Mouse (Mus musculus) CH12.LX (cell line): ENCODE measurements at regions not wholly inside any gene's neighbourhood (a gene's known extent, or its start where the extent isn't known, plus 50 kb on each side); places are given as distances from the start of the nearest gene placed in this dataset.
A peak's percentile ranks its signal among the peaks of the same experiment; 100 is the strongest.

Experiments
- DNase-seq: peaks from one replicate; pipeline ENCODE4 v3.0.0-alpha.2; 2013; ENCODE audit errors: extremely low read depth
- H3K27ac ChIP-seq: 2 replicates; pipeline ENCODE4 v1.5.1; 2012; ENCODE audit warnings: low read depth, mild to moderate bottlenecking, control low read depth, moderate library complexity; ENCODE audit not compliant: insufficient read depth
- H3K27me3 ChIP-seq: replicated peaks from 2 replicates; pipeline ENCODE3; 2012; ENCODE audit warnings: inconsistent platforms
- H3K36me3 ChIP-seq, 2 experiments: replicated peaks in 1 of 2; 2 replicates each; pipeline versions ENCODE3 to v1.6.1; 2012; ENCODE audit warnings: inconsistent platforms in 1 of 2, low read length in 1 of 2, mild to moderate bottlenecking in 1 of 2, mixed read lengths in 1 of 2, moderate library complexity in 1 of 2; ENCODE audit not compliant: control insufficient read depth in 1 of 2, insufficient read depth in 1 of 2
- H3K4me1 ChIP-seq, 2 experiments: 2 replicates each; pipeline ENCODE4 v1.6.1; 2012; ENCODE audit warnings: inconsistent platforms in 1 of 2, moderate library complexity in 1 of 2; ENCODE audit not compliant: insufficient read depth in 2 of 2, control insufficient read depth in 1 of 2
- H3K4me2 ChIP-seq: 2 replicates; pipeline ENCODE4 v1.6.1; 2012; ENCODE audit warnings: low read depth, mild to moderate bottlenecking, control low read depth; ENCODE audit not compliant: poor library complexity, insufficient read depth, severe bottlenecking
- H3K4me3 ChIP-seq, 3 experiments: fragments of 150-350 bp in 1 of 3; sonication (generic) in 1 of 3; replicated peaks in 1 of 3; 2 replicates each; pipeline versions ENCODE3 to v1.5.1; 2011 to 2012; ENCODE audit warnings: low read depth in 2 of 3, low read length in 2 of 3, mild to moderate bottlenecking in 2 of 3, moderate library complexity in 2 of 3, control low read depth in 1 of 3, improper control_type of control experiment in 1 of 3, inconsistent platforms in 1 of 3, mixed read lengths in 1 of 3; ENCODE audit not compliant: poor library complexity in 1 of 3
- H3K79me2 ChIP-seq: replicated peaks from 2 replicates; pipeline ENCODE4 v1.6.1; 2012; ENCODE audit warnings: mild to moderate bottlenecking, moderate library complexity; ENCODE audit not compliant: control insufficient read depth, poor library complexity, insufficient read depth, severe bottlenecking; ENCODE audit errors: extremely low read depth
- H3K9ac ChIP-seq: 2 replicates; pipeline ENCODE4 v1.6.1; 2012; ENCODE audit warnings: low read depth, mild to moderate bottlenecking, control low read depth, moderate library complexity; ENCODE audit not compliant: insufficient read depth
- H3K9me3 ChIP-seq: replicated peaks from 2 replicates; pipeline ENCODE3; 2012; ENCODE audit warnings: low read length, inconsistent platforms, mixed read lengths
- BHLHE40 ChIP-seq: IDR thresholded peaks from 2 replicates; pipeline ENCODE4 v1.6.1; 2011; ENCODE audit warnings: mild to moderate bottlenecking, low read depth, low read length, improper control_type of control experiment
- HCFC1 ChIP-seq: IDR thresholded peaks from 2 replicates; pipeline ENCODE4 v1.6.1; 2012; ENCODE audit warnings: low read depth, mild to moderate bottlenecking, inconsistent platforms, low read length, improper control_type of control experiment
- IRF4 ChIP-seq: IDR thresholded peaks from 2 replicates; pipeline ENCODE4 v1.6.1; 2014; ENCODE audit warnings: low read depth, mild to moderate bottlenecking, inconsistent platforms, low read length, improper control_type of control experiment
- JUN ChIP-seq: IDR thresholded peaks from 2 replicates; pipeline ENCODE4 v1.6.1; 2011; ENCODE audit warnings: low read depth, mild to moderate bottlenecking, low read length, improper control_type of control experiment, moderate library complexity; ENCODE audit not compliant: insufficient read depth
- JUND ChIP-seq: conservative IDR thresholded peaks from 2 replicates; pipeline ENCODE4 v1.6.1; 2011; ENCODE audit warnings: low read depth, low read length, improper control_type of control experiment
- KAT2A ChIP-seq: IDR thresholded peaks from 2 replicates; pipeline ENCODE4 v1.6.1; 2012; ENCODE audit warnings: low read length, improper control_type of control experiment, inconsistent platforms; ENCODE audit not compliant: insufficient replicate concordance
- MAFK ChIP-seq: IDR thresholded peaks from 2 replicates; pipeline ENCODE4 v1.6.1; 2011; ENCODE audit warnings: low read length, improper control_type of control experiment; ENCODE audit not compliant: insufficient replicate concordance
- MAX ChIP-seq: IDR thresholded peaks from 2 replicates; pipeline ENCODE4 v1.6.1; 2011; ENCODE audit warnings: low read length, improper control_type of control experiment
- MEF2A ChIP-seq: IDR thresholded peaks from 2 replicates; pipeline ENCODE4 v1.6.1; 2014; ENCODE audit warnings: low read depth, mild to moderate bottlenecking, inconsistent platforms, low read length, improper control_type of control experiment, borderline replicate concordance
- MXI1 ChIP-seq: IDR thresholded peaks from 2 replicates; pipeline ENCODE4 v1.6.1; 2011; ENCODE audit warnings: mild to moderate bottlenecking, low read depth, low read length, improper control_type of control experiment
- NELFE ChIP-seq: IDR thresholded peaks from 2 replicates; pipeline ENCODE4 v1.6.1; 2011; ENCODE audit warnings: low read depth, low read length, improper control_type of control experiment
- POLR2A ChIP-seq: IDR thresholded peaks from 2 replicates; pipeline ENCODE4 v1.6.1; 2011; ENCODE audit warnings: low read depth, mild to moderate bottlenecking, improper control_type of control experiment, low read length
- POLR2AphosphoS2 ChIP-seq: IDR thresholded peaks from 2 replicates; pipeline ENCODE4 v1.6.1; 2011; ENCODE audit warnings: low read depth, low read length, improper control_type of control experiment
- SIN3A ChIP-seq: IDR thresholded peaks from 2 replicates; pipeline ENCODE4 v1.6.1; 2012; ENCODE audit warnings: low read length, improper control_type of control experiment, inconsistent platforms
- TBP ChIP-seq: conservative IDR thresholded peaks from 2 replicates; pipeline ENCODE4 v1.6.1; 2011; ENCODE audit warnings: low read depth, low read length, improper control_type of control experiment
- TCF12 ChIP-seq: IDR thresholded peaks from 2 replicates; pipeline ENCODE4 v1.6.1; 2014; ENCODE audit warnings: low read depth, mild to moderate bottlenecking, inconsistent platforms, low read length, improper control_type of control experiment
- UBTF ChIP-seq: IDR thresholded peaks from 2 replicates; pipeline ENCODE4 v1.6.1; 2012; ENCODE audit warnings: low read depth, mild to moderate bottlenecking, inconsistent platforms, low read length, improper control_type of control experiment, moderate library complexity
- USF1 ChIP-seq: IDR thresholded peaks from 2 replicates; pipeline ENCODE4 v1.6.1; 2014; ENCODE audit warnings: low read depth, mild to moderate bottlenecking, inconsistent platforms, low read length, improper control_type of control experiment
- USF2 ChIP-seq: conservative IDR thresholded peaks from 2 replicates; pipeline ENCODE4 v1.6.1; 2011; ENCODE audit warnings: low read depth, low read length, improper control_type of control experiment
- ZC3H11A ChIP-seq: IDR thresholded peaks from 2 replicates; pipeline ENCODE4 v1.6.1; 2012; ENCODE audit warnings: low read depth, mild to moderate bottlenecking, inconsistent platforms, low read length, improper control_type of control experiment
- ZKSCAN1 ChIP-seq: IDR thresholded peaks from 2 replicates; pipeline ENCODE4 v1.6.1; 2012; ENCODE audit warnings: low read depth, inconsistent platforms, low read length, improper control_type of control experiment, borderline replicate concordance
- ZMIZ1 ChIP-seq: IDR thresholded peaks from 2 replicates; pipeline ENCODE4 v1.6.1; 2012; ENCODE audit warnings: low read depth, mild to moderate bottlenecking, inconsistent platforms, low read length, improper control_type of control experiment
- dilution Hi-C: fragments of 300-500 bp; cut with MboI; formaldehyde crosslinking; loops from 2 replicates; pipeline ENCODE4 v1.14.3; 2020; ENCODE audit warnings: low sequenced_read_pairs; ENCODE audit not compliant: extremely low pct_unique_long_range_greater_than_20kb, extremely low pct_ligation_motif_present
- in situ Hi-C: fragments of 300-500 bp; cut with MboI; formaldehyde crosslinking; loops from 3 replicates; pipeline ENCODE4 v1.14.3; 2019; ENCODE audit warnings: low sequenced_read_pairs, low pct_ligation_motif_present, low pct_unique_long_range_greater_than_20kb, mixed read lengths

- dilution Hi-C loops = no loop called here
- H3K9me3 ChIP-seq = no peaks in the 10 kb centered on the region
These were observed 210.5 kb upstream of the Ferd3l start for GRCm38 (mm10) chr12:33717601-33718260.

GRCm38 (mm10) chr12:33719063-33719462 is 209.2 kb upstream of the Ferd3l start:
- no peaks in the 10 kb centered on the region for H3K79me2 ChIP-seq
- no peaks in the 10 kb centered on the region for H3K4me1 ChIP-seq
- dilution Hi-C loops = no loop called here

More at GRCm38 (mm10) chr12:33717601-33718260, 210.5 kb upstream of the Ferd3l start:
- no peak overlapping the region for H3K9ac ChIP-seq
- no peak for DNase-seq
- H3K36me3 ChIP-seq = no peaks in the 10 kb centered on the region
- no peak for TF ChIP-seq POLR2A
- TF ChIP-seq MEF2A = no peak
- TF ChIP-seq ZC3H11A = no peak
- TF ChIP-seq NELFE = no peak
- TF ChIP-seq ZKSCAN1 = no peak
- no peak for TF ChIP-seq HCFC1
- TF ChIP-seq TBP = no peak
- no peak for TF ChIP-seq USF1
- no peak for TF ChIP-seq JUND
- TF ChIP-seq JUN = no peak
- TF ChIP-seq BHLHE40 = no peak
- TF ChIP-seq TCF12 = no peak
- TF ChIP-seq UBTF = no peak
- TF ChIP-seq KAT2A = no peak
- TF ChIP-seq POLR2AphosphoS2 = no peak
- H3K4me1 ChIP-seq = no peaks in the 10 kb centered on the region
- H3K27ac ChIP-seq = no peak overlapping the region
- no peaks in the 10 kb centered on the region for H3K27me3 ChIP-seq
- H3K4me3 ChIP-seq = no peak overlapping the region
- 0 out of 2 replicates have a peak overlapping the region, but pooled peaks have one; percentile 0 for H3K4me2 ChIP-seq
- H3K79me2 ChIP-seq = no peaks in the 10 kb centered on the region
- in situ Hi-C loops = no loop called here

More at GRCm38 (mm10) chr12:33719063-33719462, 209.2 kb upstream of the Ferd3l start:
- Histone ChIP-seq H3K27me3 (no peaks in the 10 kb centered on the region), H3K4me3 (no peak overlapping the region), H3K36me3 (no peaks in the 10 kb centered on the region), H3K4me2 (no peak overlapping the region), H3K27ac (no peak overlapping the region), H3K9me3 (no peaks in the 10 kb centered on the region), H3K9ac (no peak overlapping the region)
- in situ Hi-C loops = no loop called here
- no peak for TF ChIP-seq MAX
- no peak for TF ChIP-seq IRF4
- no peak for TF ChIP-seq JUN
- TF ChIP-seq MEF2A = no peak
- no peak for TF ChIP-seq JUND
- TF ChIP-seq HCFC1 = no peak
- no peak for TF ChIP-seq ZKSCAN1
- TF ChIP-seq SIN3A = no peak
- no peak for TF ChIP-seq NELFE
- TF ChIP-seq ZC3H11A = no peak
- no peak for TF ChIP-seq MAFK
- no peak for TF ChIP-seq UBTF
- no peak for TF ChIP-seq USF2
- TF ChIP-seq MXI1 = no peak
- no peak for TF ChIP-seq ZMIZ1
- no peak for DNase-seq
